Mouse (Mus musculus) CH12.LX (cell line): ENCODE measurements around the gene Kirrel3. TPM values are rescaled to one million over a fixed set of nuclear protein-coding genes. Genes with fewer than 3 reads are reported as not detected.

Experiments used
- DNase-seq: peaks from one replicate; pipeline ENCODE4 v3.0.0-alpha.2; 2013; ENCODE audit errors: extremely low read depth
- H3K27ac ChIP-seq: 2 replicates; pipeline ENCODE4 v1.5.1; 2012; ENCODE audit warnings: low read depth, mild to moderate bottlenecking, control low read depth, moderate library complexity; ENCODE audit not compliant: insufficient read depth
- H3K27me3 ChIP-seq: replicated peaks from 2 replicates; pipeline ENCODE3; 2012; ENCODE audit warnings: inconsistent platforms
- H3K36me3 ChIP-seq, 2 experiments: replicated peaks in 1 of 2; 2 replicates each; pipeline versions ENCODE3 to v1.6.1; 2012; ENCODE audit warnings: inconsistent platforms in 1 of 2, low read length in 1 of 2, mild to moderate bottlenecking in 1 of 2, mixed read lengths in 1 of 2, moderate library complexity in 1 of 2; ENCODE audit not compliant: control insufficient read depth in 1 of 2, insufficient read depth in 1 of 2
- H3K4me1 ChIP-seq, 2 experiments: 2 replicates each; pipeline ENCODE4 v1.6.1; 2012; ENCODE audit warnings: inconsistent platforms in 1 of 2, moderate library complexity in 1 of 2; ENCODE audit not compliant: insufficient read depth in 2 of 2, control insufficient read depth in 1 of 2
- H3K4me2 ChIP-seq: 2 replicates; pipeline ENCODE4 v1.6.1; 2012; ENCODE audit warnings: low read depth, mild to moderate bottlenecking, control low read depth; ENCODE audit not compliant: poor library complexity, insufficient read depth, severe bottlenecking
- H3K4me3 ChIP-seq, 3 experiments: fragments of 150-350 bp in 1 of 3; sonication (generic) in 1 of 3; replicated peaks in 1 of 3; 2 replicates each; pipeline versions ENCODE3 to v1.5.1; 2011 to 2012; ENCODE audit warnings: low read depth in 2 of 3, low read length in 2 of 3, mild to moderate bottlenecking in 2 of 3, moderate library complexity in 2 of 3, control low read depth in 1 of 3, improper control_type of control experiment in 1 of 3, inconsistent platforms in 1 of 3, mixed read lengths in 1 of 3; ENCODE audit not compliant: poor library complexity in 1 of 3
- H3K79me2 ChIP-seq: replicated peaks from 2 replicates; pipeline ENCODE4 v1.6.1; 2012; ENCODE audit warnings: mild to moderate bottlenecking, moderate library complexity; ENCODE audit not compliant: control insufficient read depth, poor library complexity, insufficient read depth, severe bottlenecking; ENCODE audit errors: extremely low read depth
- H3K9ac ChIP-seq: 2 replicates; pipeline ENCODE4 v1.6.1; 2012; ENCODE audit warnings: low read depth, mild to moderate bottlenecking, control low read depth, moderate library complexity; ENCODE audit not compliant: insufficient read depth
- H3K9me3 ChIP-seq: replicated peaks from 2 replicates; pipeline ENCODE3; 2012; ENCODE audit warnings: low read length, inconsistent platforms, mixed read lengths
- BHLHE40 ChIP-seq: IDR thresholded peaks from 2 replicates; pipeline ENCODE4 v1.6.1; 2011; ENCODE audit warnings: mild to moderate bottlenecking, low read depth, low read length, improper control_type of control experiment
- CHD1 ChIP-seq: IDR thresholded peaks from 2 replicates; pipeline ENCODE4 v1.6.1; 2012; ENCODE audit warnings: low read depth, low read length, improper control_type of control experiment, inconsistent platforms
- CHD2 ChIP-seq: IDR thresholded peaks from 2 replicates; pipeline ENCODE4 v1.6.1; 2011; ENCODE audit warnings: low read length, improper control_type of control experiment
- ELF1 ChIP-seq: IDR thresholded peaks from 2 replicates; pipeline ENCODE4 v1.6.1; 2014; ENCODE audit warnings: low read depth, mild to moderate bottlenecking, inconsistent platforms, low read length, improper control_type of control experiment
- EP300 ChIP-seq: IDR thresholded peaks from 2 replicates; pipeline ENCODE4 v1.6.1; 2011; ENCODE audit warnings: low read length, improper control_type of control experiment
- HCFC1 ChIP-seq: IDR thresholded peaks from 2 replicates; pipeline ENCODE4 v1.6.1; 2012; ENCODE audit warnings: low read depth, mild to moderate bottlenecking, inconsistent platforms, low read length, improper control_type of control experiment
- JUND ChIP-seq: conservative IDR thresholded peaks from 2 replicates; pipeline ENCODE4 v1.6.1; 2011; ENCODE audit warnings: low read depth, low read length, improper control_type of control experiment
- KAT2A ChIP-seq: IDR thresholded peaks from 2 replicates; pipeline ENCODE4 v1.6.1; 2012; ENCODE audit warnings: low read length, improper control_type of control experiment, inconsistent platforms; ENCODE audit not compliant: insufficient replicate concordance
- MAX ChIP-seq: IDR thresholded peaks from 2 replicates; pipeline ENCODE4 v1.6.1; 2011; ENCODE audit warnings: low read length, improper control_type of control experiment
- MAZ ChIP-seq: IDR thresholded peaks from 2 replicates; pipeline ENCODE4 v1.6.1; 2012; ENCODE audit warnings: low read depth, mild to moderate bottlenecking, inconsistent platforms, low read length, improper control_type of control experiment, moderate library complexity
- MEF2A ChIP-seq: IDR thresholded peaks from 2 replicates; pipeline ENCODE4 v1.6.1; 2014; ENCODE audit warnings: low read depth, mild to moderate bottlenecking, inconsistent platforms, low read length, improper control_type of control experiment, borderline replicate concordance
- MXI1 ChIP-seq: IDR thresholded peaks from 2 replicates; pipeline ENCODE4 v1.6.1; 2011; ENCODE audit warnings: mild to moderate bottlenecking, low read depth, low read length, improper control_type of control experiment
- MYC ChIP-seq: IDR thresholded peaks from 2 replicates; pipeline ENCODE4 v1.6.1; 2011; ENCODE audit warnings: low read depth, mild to moderate bottlenecking, improper control_type of control experiment, low read length
- NELFE ChIP-seq: IDR thresholded peaks from 2 replicates; pipeline ENCODE4 v1.6.1; 2011; ENCODE audit warnings: low read depth, low read length, improper control_type of control experiment
- PAX5 ChIP-seq: IDR thresholded peaks from 2 replicates; pipeline ENCODE4 v1.6.1; 2012; ENCODE audit warnings: low read length, inconsistent platforms, mixed read lengths
- POLR2A ChIP-seq: IDR thresholded peaks from 2 replicates; pipeline ENCODE4 v1.6.1; 2011; ENCODE audit warnings: low read depth, mild to moderate bottlenecking, improper control_type of control experiment, low read length
- POLR2AphosphoS2 ChIP-seq: IDR thresholded peaks from 2 replicates; pipeline ENCODE4 v1.6.1; 2011; ENCODE audit warnings: low read depth, low read length, improper control_type of control experiment
- RCOR1 ChIP-seq: conservative IDR thresholded peaks from 2 replicates; pipeline ENCODE4 v1.6.1; 2012; ENCODE audit warnings: low read depth, mild to moderate bottlenecking, inconsistent platforms, low read length, improper control_type of control experiment
- TBP ChIP-seq: conservative IDR thresholded peaks from 2 replicates; pipeline ENCODE4 v1.6.1; 2011; ENCODE audit warnings: low read depth, low read length, improper control_type of control experiment
- USF1 ChIP-seq: IDR thresholded peaks from 2 replicates; pipeline ENCODE4 v1.6.1; 2014; ENCODE audit warnings: low read depth, mild to moderate bottlenecking, inconsistent platforms, low read length, improper control_type of control experiment
- USF2 ChIP-seq: conservative IDR thresholded peaks from 2 replicates; pipeline ENCODE4 v1.6.1; 2011; ENCODE audit warnings: low read depth, low read length, improper control_type of control experiment
- ZC3H11A ChIP-seq: IDR thresholded peaks from 2 replicates; pipeline ENCODE4 v1.6.1; 2012; ENCODE audit warnings: low read depth, mild to moderate bottlenecking, inconsistent platforms, low read length, improper control_type of control experiment
- ZKSCAN1 ChIP-seq: IDR thresholded peaks from 2 replicates; pipeline ENCODE4 v1.6.1; 2012; ENCODE audit warnings: low read depth, inconsistent platforms, low read length, improper control_type of control experiment, borderline replicate concordance
- ZNF384 ChIP-seq: IDR thresholded peaks from 2 replicates; pipeline ENCODE4 v1.6.1; 2012; ENCODE audit warnings: low read depth, low read length, improper control_type of control experiment, inconsistent platforms
- dilution Hi-C: fragments of 300-500 bp; cut with MboI; formaldehyde crosslinking; loops from 2 replicates; pipeline ENCODE4 v1.14.3; 2020; ENCODE audit warnings: low sequenced_read_pairs; ENCODE audit not compliant: extremely low pct_unique_long_range_greater_than_20kb, extremely low pct_ligation_motif_present
- in situ Hi-C: fragments of 300-500 bp; cut with MboI; formaldehyde crosslinking; loops from 3 replicates; pipeline ENCODE4 v1.14.3; 2019; ENCODE audit warnings: low sequenced_read_pairs, low pct_ligation_motif_present, low pct_unique_long_range_greater_than_20kb, mixed read lengths
- polyA plus RNA-seq: library from polyadenylated mRNA; unstranded; fragments of >175 nt; gene quantifications from 2 replicates; pipeline ENCODE4 v1.2.1, GENCODE M21; 2012; ENCODE audit warnings: low read depth; ENCODE audit not compliant: insufficient read length
- total RNA-seq, 2 experiments: library from RNA; depleted of rRNA; stranded (reverse); fragments of 300-350 nt in 1 of 2; fragments of >200 nt in 1 of 2; gene quantifications; 2 replicates each; pipeline ENCODE4 v1.2.3; 2012 to 2014

Kirrel3 gene
- total and polyA plus RNA-seq, 3 experiments, result not detected

- in situ Hi-C loops (no loop called here), dilution Hi-C loops (no loop called here)
- no peaks in the 10 kb centered on the region for H3K79me2 ChIP-seq
- no peak overlapping the region for H3K4me3 ChIP-seq
- no peaks in the 10 kb centered on the region for H3K9me3 ChIP-seq
- peaks cover 91% of the 10 kb centered on the region for H3K27me3 ChIP-seq
- no peak overlapping the region for H3K27ac ChIP-seq
- H3K4me1 ChIP-seq, result peaks cover 0 to 2% of the 10 kb centered on the region in 2 experiments; a peak in 1 of 4 replicates
- no peaks in the 10 kb centered on the region for H3K36me3 ChIP-seq
- DNase-seq, result no peak
- no peak overlapping the region for H3K9ac ChIP-seq
- no peak overlapping the region for H3K4me2 ChIP-seq
- no peak for TF ChIP-seq USF1
- no peak for TF ChIP-seq ZKSCAN1
- no peak for TF ChIP-seq HCFC1
- TF ChIP-seq MAX, result no peak
- no peak for TF ChIP-seq MAZ
- TF ChIP-seq MXI1, result no peak
- TF ChIP-seq PAX5, result no peak
- no peak for TF ChIP-seq MEF2A
- no peak for TF ChIP-seq BHLHE40
- TF ChIP-seq POLR2A, result no peak
- no peak for TF ChIP-seq USF2
- no peak for TF ChIP-seq ZC3H11A
- TF ChIP-seq POLR2AphosphoS2, result no peak
- TF ChIP-seq CHD2, result no peak
- no peak for TF ChIP-seq RCOR1
Measured at GRCm38 (mm10) chr9:34818325-34818976, 332.8 kb downstream of the Kirrel3 start.

DNA sequence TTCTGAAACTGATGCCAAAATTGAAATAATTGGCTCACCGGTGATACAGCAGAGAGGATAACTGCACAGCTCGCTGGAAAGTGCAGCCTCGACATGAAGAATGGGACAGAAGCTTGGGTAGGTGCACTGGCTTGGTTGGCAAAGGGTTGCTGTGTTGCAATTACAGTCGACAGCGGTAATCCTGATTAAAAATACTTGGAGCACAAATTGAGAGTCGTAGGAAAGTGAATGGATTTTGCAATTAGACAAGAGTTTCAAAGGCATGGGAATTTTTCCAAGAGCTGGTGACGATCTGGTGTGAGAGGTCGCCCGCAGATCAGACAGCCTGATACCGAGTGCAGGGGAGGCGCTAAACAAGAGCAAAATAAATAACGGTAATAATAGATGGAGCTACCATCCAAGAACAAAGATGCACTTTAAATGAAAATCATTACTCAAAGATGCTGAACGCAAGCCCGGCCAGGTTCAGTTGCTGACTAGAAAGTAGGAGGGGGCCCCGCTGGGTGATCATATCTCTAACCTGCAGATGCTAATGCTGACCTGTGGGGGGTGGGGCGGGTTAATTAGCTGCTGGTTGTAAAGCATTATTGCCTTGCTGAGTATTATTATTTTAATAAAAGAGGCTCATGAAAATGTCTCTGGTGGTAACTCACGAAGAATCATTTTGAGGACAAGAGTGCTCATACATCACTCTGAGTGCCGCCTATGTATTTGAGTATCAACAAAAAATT is 338.8 kb downstream of the Kirrel3 start:
- TF ChIP-seq ZC3H11A, result no peak
- TF ChIP-seq HCFC1, result no peak
- no peak for TF ChIP-seq ZNF384
- TF ChIP-seq MYC, result no peak
- no peak for TF ChIP-seq MEF2A
- no peak for TF ChIP-seq TBP
- no peak for TF ChIP-seq ELF1
- no peak for TF ChIP-seq EP300
- TF ChIP-seq POLR2AphosphoS2, result no peak
- no peak for TF ChIP-seq MAZ
- no peak for TF ChIP-seq KAT2A
- TF ChIP-seq NELFE, result no peak
- TF ChIP-seq JUND, result no peak
- no peak for TF ChIP-seq RCOR1
- TF ChIP-seq USF2, result no peak
- no peak for TF ChIP-seq CHD1
- H3K79me2 ChIP-seq, result no peaks in the 10 kb centered on the region
- in situ Hi-C loops, result no loop called here
- dilution Hi-C loops, result no loop called here
- no peaks in the 10 kb centered on the region for H3K4me1 ChIP-seq
- no peak overlapping the region for H3K4me3 ChIP-seq
- no peak overlapping the region for H3K9ac ChIP-seq
- H3K36me3 ChIP-seq, result no peaks in the 10 kb centered on the region
- peaks cover 89% of the 10 kb centered on the region for H3K27me3 ChIP-seq
- DNase-seq, result no peak
- no peak overlapping the region for H3K4me2 ChIP-seq
- no peak overlapping the region for H3K27ac ChIP-seq
- no peaks in the 10 kb centered on the region for H3K9me3 ChIP-seq
